Mouse (Mus musculus) brain, embryonic 14.5 days (tissue): Measurements from ENCODE around the gene Gm12216. TPM values are rescaled to one million over a fixed set of nuclear protein-coding genes. Genes with fewer than 3 reads are reported as not detected.
"Not testable (repeated sequence)": the region's sequence is repeated elsewhere in the genome, so short reads cannot be mapped to it uniquely, and the experiment has no call there.

Source experiments
- DNase-seq: peaks from one replicate; pipeline ENCODE4 v3.0.0-alpha.2; 2011; ENCODE audit warnings: low read depth
- CTCF ChIP-seq: fragments of 200-500 bp; IDR thresholded peaks from 2 replicates; pipeline ENCODE4 v1.5.1; 2012; ENCODE audit warnings: inconsistent platforms, mild to moderate bottlenecking, moderate library complexity, borderline replicate concordance; ENCODE audit not compliant: insufficient read depth, insufficient read length; ENCODE audit errors: extremely low read depth
- POLR2A ChIP-seq: fragments of 200-500 bp; IDR thresholded peaks from 2 replicates; pipeline ENCODE4 v1.6.1; 2012; ENCODE audit warnings: mild to moderate bottlenecking, inconsistent platforms, borderline replicate concordance; ENCODE audit not compliant: poor library complexity, insufficient read depth, insufficient read length, severe bottlenecking; ENCODE audit errors: extremely low read depth
- polyA plus RNA-seq: library from polyadenylated mRNA; depleted of rRNA; stranded (reverse); fragments of >200 nt; gene quantifications from 2 replicates; pipeline ENCODE4 v1.2.3, GENCODE M21; 2012

Gm12216 gene
- polyA plus RNA-seq, 1 experiment, result 0.11 TPM

DNA sequence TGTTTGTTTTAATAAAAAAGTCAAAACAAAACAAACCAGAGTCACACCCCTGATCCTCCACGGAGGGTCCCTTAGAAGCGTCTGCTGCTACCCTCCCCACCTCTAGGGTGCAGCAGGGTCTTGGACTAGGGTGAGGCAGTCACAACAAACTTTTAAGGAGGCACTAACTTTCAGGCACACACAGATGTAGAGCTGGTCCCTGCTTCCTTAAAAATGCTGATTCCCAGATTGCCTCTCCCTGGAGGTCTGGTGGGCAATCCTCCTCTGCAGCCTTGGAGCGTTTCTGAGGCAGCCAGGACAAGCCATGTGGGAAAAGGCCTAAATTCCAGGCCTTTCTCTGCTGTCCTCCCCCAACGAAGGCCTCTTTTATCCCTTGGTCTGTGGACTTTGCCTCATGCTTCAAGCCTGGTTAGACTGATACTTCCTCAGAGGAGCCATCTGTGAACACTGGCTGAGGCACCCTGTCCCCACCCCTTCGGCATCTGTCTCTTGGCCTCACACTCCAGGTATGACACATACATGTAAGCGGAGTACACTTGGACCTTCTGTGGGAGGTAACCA lies 100.2 kb downstream of the Gm12216 start:
- TF ChIP-seq POLR2A, result no peak
- 0 out of 2 replicates have a peak, but pooled peaks have one; percentile 10 for TF ChIP-seq CTCF

DNA sequence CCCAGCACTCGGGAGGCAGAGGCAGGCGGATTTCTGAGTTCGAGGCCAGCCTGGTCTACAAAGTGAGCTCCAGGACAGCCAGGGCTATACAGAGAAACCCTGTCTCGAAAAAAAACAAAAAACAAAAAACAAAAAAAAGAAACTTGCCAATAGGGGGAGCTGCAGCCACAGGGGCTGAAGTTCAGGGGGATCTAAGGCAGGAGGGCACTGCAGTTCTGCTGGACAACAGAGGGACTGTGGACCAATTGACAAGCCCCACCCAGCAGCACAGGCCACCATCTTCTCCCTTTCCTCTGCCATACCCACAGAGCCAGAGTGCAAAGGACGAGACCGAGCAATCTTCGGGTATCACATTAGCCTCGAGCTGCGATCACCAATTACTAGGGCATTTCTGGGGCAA lies 101.0 kb downstream of the Gm12216 start:
- not testable (repeated sequence) for DNase-seq

More for the DNA sequence above, 100.2 kb downstream of the Gm12216 start:
- DNase-seq, result no peak

DNA sequence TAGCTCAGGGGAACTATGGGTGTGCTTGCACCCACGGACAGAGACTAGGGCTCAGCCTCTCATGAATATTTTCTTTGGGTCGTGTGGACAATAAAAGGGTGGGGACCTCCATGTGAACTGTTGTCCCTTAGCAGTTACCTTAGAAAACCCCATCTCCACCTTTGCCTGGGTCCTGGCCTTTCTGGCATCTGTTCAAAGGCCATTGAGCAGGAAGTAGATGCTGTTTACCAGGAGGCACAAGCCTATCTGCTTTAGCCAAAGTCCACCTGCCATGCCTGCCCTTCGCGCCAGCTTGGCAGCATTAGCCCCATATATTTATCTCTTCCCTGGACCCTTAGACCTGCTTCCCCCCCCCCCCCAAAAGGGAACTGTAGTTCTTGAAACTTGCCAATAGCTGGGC lies 101.4 kb downstream of the Gm12216 start:
- TF ChIP-seq CTCF, result no peak
- no peak for TF ChIP-seq POLR2A
- DNase-seq, result no peak

DNA sequence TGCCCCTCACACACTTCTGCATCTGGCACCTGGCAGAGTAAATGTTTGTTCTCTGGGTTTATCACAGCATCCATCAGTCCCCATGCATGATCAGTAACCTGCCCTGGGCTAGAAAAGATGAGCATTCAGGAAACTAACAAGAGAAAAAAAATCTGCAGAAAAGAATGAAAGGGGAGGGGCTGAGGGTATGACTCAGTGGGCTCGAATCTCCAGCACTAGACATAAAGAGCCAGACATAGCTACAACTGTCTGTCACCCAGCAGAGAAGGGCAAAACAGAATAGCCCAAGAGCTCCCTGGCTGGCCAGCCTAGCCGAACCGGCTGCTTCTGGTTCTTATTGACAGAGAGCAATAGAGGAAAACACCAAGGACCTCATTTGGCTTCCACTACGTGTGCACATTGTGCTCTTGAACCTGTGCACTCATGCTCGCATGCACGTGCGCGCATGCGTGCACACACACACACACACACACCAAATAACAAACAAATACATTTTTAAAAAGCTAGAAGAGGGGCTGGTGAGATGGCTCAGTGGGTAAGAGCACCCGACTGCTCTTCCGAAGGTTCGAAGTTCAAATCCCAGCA lies 104.0 kb downstream of the Gm12216 start:
- no peak for DNase-seq

DNA sequence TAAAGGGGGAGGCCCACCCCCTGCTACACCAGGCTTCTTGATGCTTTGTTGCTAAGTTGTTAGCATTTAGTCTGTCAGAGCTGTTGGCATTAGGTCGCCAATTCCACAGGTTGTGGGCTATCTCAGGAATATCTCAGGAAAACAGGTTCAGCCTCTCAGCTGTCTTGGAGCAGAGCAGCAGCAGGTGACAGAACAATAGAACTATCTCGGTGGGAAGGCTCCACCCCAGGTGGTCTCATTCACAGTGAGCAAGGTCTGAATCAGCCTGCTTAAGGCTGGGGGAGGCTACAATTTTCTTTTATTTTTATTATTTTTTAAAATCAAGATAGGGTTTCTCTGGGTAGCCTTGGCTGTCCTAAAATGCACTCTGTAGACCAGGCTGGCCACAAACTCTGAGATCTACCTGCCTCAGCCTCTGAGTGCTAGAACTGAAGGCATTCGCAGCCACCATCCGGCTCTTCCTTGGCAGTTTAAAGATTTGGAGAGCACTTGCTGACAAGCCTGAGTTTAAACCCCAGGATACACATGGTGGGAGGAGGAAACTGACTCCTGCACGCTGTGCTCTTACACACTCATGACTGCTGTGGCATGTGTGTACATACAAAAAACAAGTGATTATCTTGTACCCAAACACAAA lies 109.2 kb downstream of the Gm12216 start:
- TF ChIP-seq CTCF (no peak), POLR2A (no peak)
- DNase-seq, result no peak

More for the DNA sequence above, 104.0 kb downstream of the Gm12216 start:
- TF ChIP-seq CTCF (no peak), POLR2A (no peak)

DNA sequence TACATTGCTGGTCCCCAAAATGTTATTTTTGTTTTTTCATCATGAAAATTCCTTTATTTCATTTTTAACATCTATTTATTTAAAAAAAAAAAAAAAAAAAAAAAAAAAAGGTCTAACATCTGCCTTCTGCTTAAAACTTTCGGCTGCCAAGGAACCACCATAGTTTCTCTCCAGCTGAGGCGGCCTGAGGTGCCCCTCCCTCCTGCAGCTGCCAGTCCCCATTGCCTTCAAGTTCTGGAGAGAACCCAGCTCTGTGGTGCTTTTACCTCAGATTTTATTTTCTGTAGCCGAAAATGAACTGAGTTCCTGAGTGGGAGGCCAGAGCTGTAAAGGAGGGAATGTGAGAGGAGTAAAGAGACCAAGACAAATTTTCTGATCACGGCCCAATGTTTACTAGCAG lies 109.8 kb downstream of the Gm12216 start:
- DNase-seq, result no peak
- TF ChIP-seq CTCF, result no peak
- no peak for TF ChIP-seq POLR2A

DNA sequence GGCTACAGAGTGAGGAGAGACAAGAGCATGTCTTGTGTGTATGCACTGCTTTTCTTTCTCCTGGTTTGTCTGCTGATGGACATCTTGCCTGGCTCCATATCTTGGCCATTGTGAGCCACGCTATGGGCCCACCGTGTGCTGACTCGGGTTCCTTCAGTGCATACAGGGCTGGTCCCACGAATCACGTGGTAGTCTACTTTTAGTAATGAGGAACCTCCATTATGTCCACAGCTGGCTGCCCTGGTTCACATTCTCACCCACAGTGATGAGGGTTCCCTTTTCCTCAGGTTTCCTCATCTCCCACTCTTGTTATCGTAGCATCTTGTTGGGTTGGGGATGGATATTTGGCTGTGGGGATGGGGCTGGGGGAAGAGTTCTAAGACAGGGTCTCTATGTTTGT lies 110.4 kb downstream of the Gm12216 start:
- TF ChIP-seq CTCF (no peak), POLR2A (no peak)

DNA sequence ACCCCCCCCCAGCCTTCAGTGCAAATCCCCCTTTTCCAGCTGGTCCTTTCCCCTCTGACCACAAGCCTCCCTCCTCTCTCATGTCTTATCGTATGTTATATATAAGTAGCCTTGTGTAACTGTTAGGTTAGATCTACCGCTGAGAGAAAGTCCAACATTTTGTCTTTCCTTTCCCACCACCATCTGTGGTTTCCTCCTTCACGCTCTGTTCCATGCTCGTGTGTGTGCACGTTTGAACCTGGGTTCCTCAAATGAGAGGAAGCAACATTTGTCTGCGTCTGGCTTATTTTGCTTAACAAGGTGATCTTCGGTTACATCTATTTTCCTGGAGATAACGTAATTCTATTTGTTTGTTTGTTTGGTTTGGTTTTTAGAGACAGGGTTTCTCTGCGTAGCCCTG lies 111.1 kb downstream of the Gm12216 start:
- TF ChIP-seq CTCF, result no peak
- no peak for TF ChIP-seq POLR2A
- no peak for DNase-seq

More for the DNA sequence above, 110.4 kb downstream of the Gm12216 start:
- no peak for DNase-seq

DNA sequence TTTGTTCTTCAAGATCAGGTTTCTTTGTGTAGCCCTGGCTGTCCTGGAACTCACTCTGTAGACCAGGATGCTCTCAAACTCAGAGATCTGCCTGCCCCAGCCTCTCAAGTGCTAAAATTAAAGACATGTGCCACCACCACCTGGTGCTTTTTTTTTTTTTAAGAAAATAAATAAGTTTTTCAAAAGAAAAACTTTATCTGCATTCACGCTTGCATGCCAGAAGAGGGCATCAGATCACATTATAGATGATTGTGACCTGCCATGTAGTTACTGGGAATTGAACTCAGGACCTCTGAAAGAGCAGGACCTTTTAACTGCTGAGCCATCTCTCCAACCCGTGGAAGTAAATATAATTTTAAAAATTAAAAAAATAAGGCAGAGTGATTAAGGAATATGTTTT lies 113.8 kb downstream of the Gm12216 start:
- TF ChIP-seq CTCF (no peak), POLR2A (no peak)
- no peak for DNase-seq

DNA sequence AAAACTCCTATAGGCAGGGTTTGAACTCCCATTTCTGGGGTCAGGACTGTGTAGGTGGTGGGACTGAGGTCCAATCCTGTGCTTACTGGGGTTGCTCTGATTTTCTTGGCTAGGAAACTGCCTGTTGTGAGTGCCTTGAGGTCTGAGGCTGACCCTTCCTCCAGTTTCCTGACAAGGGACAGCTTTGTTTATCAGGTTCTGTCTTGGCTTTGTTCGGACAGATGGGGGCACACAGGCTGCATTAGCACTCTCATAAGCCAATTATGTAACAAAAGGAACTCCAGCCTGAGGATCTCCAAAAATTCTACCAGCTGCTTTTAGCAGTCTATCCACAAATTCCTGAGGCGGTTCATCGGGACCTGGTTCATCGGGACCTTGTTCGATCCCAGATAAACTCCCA lies 116.7 kb downstream of the Gm12216 start:
- DNase-seq, result no peak
- TF ChIP-seq CTCF (no peak; the same call in 1 of the 2 replicates), POLR2A (no peak)

DNA sequence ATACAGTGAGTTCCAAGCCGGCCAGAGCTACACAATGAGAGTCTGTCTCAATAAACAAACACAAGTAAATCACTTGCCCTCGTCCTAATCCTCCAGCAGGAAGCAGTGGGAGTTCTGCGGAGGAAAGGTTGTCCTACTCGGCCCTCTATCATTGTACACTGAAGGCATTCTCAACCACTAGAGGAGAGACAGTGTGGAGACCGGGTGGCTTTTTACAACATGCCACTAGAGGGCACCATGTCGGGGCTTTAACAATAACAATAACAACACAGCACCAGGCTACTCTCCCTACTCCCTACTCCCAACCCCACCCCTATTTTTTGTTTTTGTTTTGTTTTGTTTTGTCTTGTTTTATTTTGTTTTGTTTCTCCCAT lies 121.5 kb downstream of the Gm12216 start:
- TF ChIP-seq CTCF (peak; percentile 56; the same call in 1 of the 2 replicates), POLR2A (no peak)
- DNase-seq, result peak; percentile 35

DNA sequence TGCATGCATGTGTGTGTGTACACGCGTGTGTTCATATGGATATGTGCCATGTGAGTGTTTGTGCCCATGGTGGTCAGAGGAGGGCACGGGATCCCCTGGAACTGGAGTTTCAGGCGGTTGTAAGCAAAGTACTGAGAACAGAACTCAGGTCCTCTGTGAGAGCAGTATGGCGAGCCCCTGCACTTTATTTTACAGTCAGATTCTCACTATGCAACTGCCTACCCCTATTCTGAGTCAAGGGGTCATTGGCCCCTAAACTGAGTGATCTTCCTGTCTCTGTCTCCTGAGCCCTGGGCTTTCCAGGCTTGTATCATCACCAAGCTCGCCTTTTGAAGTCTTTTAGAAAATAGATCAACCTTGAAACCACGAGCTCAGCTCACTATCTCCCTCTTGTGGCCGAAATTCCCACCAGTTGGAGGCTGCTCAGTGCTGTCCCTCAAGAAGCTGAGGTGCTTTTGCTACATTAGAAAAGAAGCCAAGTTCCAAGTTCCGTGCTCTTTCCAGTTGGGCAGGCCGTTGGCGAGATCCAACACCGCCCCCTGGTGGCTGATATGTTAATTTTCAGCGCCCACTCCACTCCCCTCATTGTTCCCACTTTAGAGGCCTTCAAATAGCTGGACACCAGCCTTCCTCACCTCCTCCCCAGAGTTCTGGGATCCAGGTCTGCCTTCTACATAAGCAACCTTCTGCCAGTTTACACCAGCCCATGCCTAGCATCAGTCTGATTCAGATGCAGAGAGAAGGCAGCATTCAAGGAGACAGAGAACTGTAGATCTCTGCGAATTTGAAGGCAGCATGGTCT lies 122.1 kb downstream of the Gm12216 start:
- TF ChIP-seq POLR2A (no peak), CTCF (peak; percentile 67)
- DNase-seq, result peak; percentile 84

DNA sequence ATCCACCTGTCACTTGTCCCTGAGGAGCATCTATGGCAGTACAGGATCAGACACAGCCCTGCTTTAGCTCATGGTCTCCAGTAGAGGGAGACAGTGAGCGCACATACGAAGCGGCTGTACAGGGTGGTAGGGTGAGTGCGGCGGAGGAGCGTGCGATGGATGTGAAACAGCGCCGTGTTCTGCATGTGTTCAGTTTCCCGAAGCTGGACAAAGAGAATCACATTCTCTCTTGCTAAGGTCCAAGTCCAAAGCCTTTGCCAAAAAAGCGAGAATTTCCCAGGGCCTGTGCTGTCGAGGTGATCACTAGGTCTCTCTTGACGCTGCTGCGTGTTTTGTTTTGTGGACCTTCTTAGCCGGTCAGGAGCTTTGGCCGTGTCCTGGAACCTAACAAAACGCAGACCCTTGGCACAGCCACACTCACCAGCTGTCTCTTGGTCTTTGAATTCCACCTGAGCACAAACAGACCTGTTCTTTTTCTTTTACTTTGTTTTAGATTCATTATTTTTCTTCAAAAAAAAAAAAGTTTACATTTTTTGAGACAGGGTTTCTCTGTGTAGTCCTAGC lies 123.3 kb downstream of the Gm12216 start:
- DNase-seq, result peak; percentile 92
- TF ChIP-seq POLR2A (no peak), CTCF (peak; percentile 92)
